Mouse (Mus musculus): ENCODE measurements around the gene Olfr1201. TPM values are rescaled to one million over a fixed set of nuclear protein-coding genes. Genes with fewer than 3 reads are reported as not detected.

The Olfr1201 gene
- polyA plus RNA-seq (2012; fragmentation: generic; extraction: Trizol) = not detected

DNA sequence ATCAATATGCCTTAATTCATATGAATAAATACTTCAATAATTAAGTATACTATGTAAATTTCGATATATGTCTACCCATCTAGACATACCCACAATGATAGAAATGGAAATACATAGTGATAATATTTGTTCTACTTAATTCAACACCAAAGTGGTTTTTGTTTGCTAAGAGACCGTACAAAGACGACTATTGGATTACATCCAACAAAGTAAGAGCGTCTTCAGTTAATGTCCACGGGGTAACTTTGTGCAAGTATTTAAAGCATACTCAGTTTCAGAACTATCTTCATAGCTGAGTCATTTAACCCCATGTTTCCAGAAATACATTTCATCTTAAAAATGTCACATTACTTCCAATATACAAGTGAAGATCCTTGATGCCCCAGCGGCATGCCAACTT lies at the start of gene Olfr1201:
Gene Olfr1201, plus strand, starts transcription at position 301 of the 400 bp plus-strand sequence.
- Histone ChIP-seq H3K27me3 (ENCODE audit: control insufficient read depth, insufficient read depth, insufficient read length) (no peaks in the 10 kb centered on the region), H3K79me2 (ENCODE audit: control insufficient read depth, insufficient read depth) (no peaks in the 10 kb centered on the region), H3K4me2 (ENCODE audit: low read depth) (no peak within 1 kb of the TSS), H3ac (ENCODE audit: control insufficient read depth, insufficient read length) (no peak within 1 kb of the TSS), H3K4me3 (no peak within 1 kb of the TSS), H3K36me3 (ENCODE audit: control insufficient read depth, insufficient read depth) (no peaks in the 10 kb centered on the region)
- TF ChIP-seq REST (IDR thresholded peaks at IDR 0.05; ENCODE audit: insufficient read depth, insufficient read length) (no peak), POLR2A (IDR thresholded peaks at IDR 0.05; ENCODE audit: insufficient read length, low read depth) (no peak), E2F4 (IDR thresholded peaks at IDR 0.05; ENCODE audit: insufficient read depth) (no peak), TCF3 (IDR thresholded peaks at IDR 0.05; ENCODE audit: insufficient read length, low read depth) (no peak), USF1 (IDR thresholded peaks at IDR 0.05; ENCODE audit: low read depth) (no peak), MYOD1 (IDR thresholded peaks at IDR 0.05; ENCODE audit: control insufficient read depth in 1 of 3, insufficient read length in 2 of 3, low read depth in 2 of 3) (no peak), MYOG (IDR thresholded peaks at IDR 0.05; ENCODE audit: control insufficient read depth in 1 of 3, insufficient read depth in 1 of 3, insufficient read length in 2 of 3, low read depth in 2 of 3) (no peak), CEBPB (IDR thresholded peaks at IDR 0.05; ENCODE audit: insufficient read depth, poor library complexity, severe bottlenecking) (no peak), TCF12 (IDR thresholded peaks at IDR 0.05; ENCODE audit: insufficient read depth, poor library complexity, severe bottlenecking) (no peak), SRF (IDR thresholded peaks at IDR 0.05; ENCODE audit: control insufficient read depth, insufficient read length, low read depth) (no peak), POLR2AphosphoS2 (IDR thresholded peaks at IDR 0.05; ENCODE audit: insufficient read length, low read depth) (no peak), MAX (IDR thresholded peaks at IDR 0.05; ENCODE audit: low read depth) (no peak)

DNA sequence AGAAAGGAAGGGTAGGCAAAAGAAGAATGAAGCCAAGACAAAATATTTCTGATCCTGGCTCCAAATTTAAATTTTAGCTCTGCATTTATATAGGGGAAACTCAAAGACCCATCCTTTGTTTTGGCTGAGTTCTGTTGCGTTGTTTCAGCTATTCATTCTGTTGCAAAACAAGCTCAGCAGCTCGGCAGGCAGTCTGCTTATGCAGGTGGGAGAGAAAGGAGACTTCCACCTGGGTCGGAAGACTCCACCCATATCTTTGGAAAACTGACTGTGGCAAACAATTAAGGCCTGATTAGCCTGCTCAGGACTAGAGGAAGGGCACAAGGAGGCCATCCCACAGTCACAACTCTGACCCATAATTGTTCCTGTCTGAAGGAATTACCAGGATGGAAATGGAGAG lies 49.5 kb upstream of the Olfr1201 start:
- no peak overlapping the region for H3ac ChIP-seq (ENCODE audit: control insufficient read depth, insufficient read length)
- no peak overlapping the region for H3K4me3 ChIP-seq
- H3K4me2 ChIP-seq (ENCODE audit: low read depth) = no peak overlapping the region
- no peaks in the 10 kb centered on the region for H3K79me2 ChIP-seq (ENCODE audit: control insufficient read depth, insufficient read depth)
- TF ChIP-seq POLR2AphosphoS2 (IDR thresholded peaks at IDR 0.05; ENCODE audit: insufficient read length, low read depth) = no peak
- no peak for TF ChIP-seq MAX (IDR thresholded peaks at IDR 0.05; ENCODE audit: low read depth)
- no peak for TF ChIP-seq REST (IDR thresholded peaks at IDR 0.05; ENCODE audit: insufficient read depth, insufficient read length)
- no peak for TF ChIP-seq TCF12 (IDR thresholded peaks at IDR 0.05; ENCODE audit: insufficient read depth, poor library complexity, severe bottlenecking)
- no peak for TF ChIP-seq TCF3 (IDR thresholded peaks at IDR 0.05; ENCODE audit: insufficient read length, low read depth)
- TF ChIP-seq USF1 (IDR thresholded peaks at IDR 0.05; ENCODE audit: low read depth) = no peak
- TF ChIP-seq CEBPB (IDR thresholded peaks at IDR 0.05; ENCODE audit: insufficient read depth, poor library complexity, severe bottlenecking) = no peak
- H3K27me3 ChIP-seq (ENCODE audit: control insufficient read depth, insufficient read depth, insufficient read length) = no peaks in the 10 kb centered on the region
- H3K36me3 ChIP-seq (ENCODE audit: control insufficient read depth, insufficient read depth) = no peaks in the 10 kb centered on the region

DNA sequence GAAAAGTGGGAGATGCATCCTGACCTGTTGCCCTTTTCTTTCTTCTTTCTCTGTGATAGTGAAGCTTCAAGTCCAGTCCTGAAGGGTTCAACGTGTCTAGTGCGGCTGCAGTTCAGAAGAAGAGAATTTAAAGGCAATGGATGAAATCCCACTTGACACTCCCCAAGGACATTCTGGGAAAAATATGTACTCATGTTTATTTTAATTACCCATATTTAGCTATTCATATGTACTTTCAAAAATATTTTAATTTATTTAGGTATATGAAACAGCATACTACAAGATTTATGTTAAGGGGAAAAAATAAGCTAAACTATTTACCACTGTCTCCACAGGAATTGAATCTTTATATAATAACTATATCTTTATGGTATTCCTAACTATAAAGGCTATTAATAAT lies 41.6 kb upstream of the Olfr1201 start, which contains the start of gene Olfr1198:
Gene Olfr1198, minus strand, starts transcription at position 101 of the 400 bp plus-strand sequence.
- TF ChIP-seq POLR2A (IDR thresholded peaks at IDR 0.05; ENCODE audit: insufficient read length, low read depth) (no peak), POLR2AphosphoS2 (IDR thresholded peaks at IDR 0.05; ENCODE audit: insufficient read length, low read depth) (no peak), CEBPB (IDR thresholded peaks at IDR 0.05; ENCODE audit: insufficient read depth, poor library complexity, severe bottlenecking) (no peak), REST (IDR thresholded peaks at IDR 0.05; ENCODE audit: insufficient read depth, insufficient read length) (no peak), MYOG (IDR thresholded peaks at IDR 0.05; ENCODE audit: control insufficient read depth in 1 of 3, insufficient read depth in 1 of 3, insufficient read length in 2 of 3, low read depth in 2 of 3) (no peak), TCF3 (IDR thresholded peaks at IDR 0.05; ENCODE audit: insufficient read length, low read depth) (no peak), MYOD1 (IDR thresholded peaks at IDR 0.05; ENCODE audit: control insufficient read depth in 1 of 3, insufficient read length in 2 of 3, low read depth in 2 of 3) (no peak), E2F4 (IDR thresholded peaks at IDR 0.05; ENCODE audit: insufficient read depth) (no peak)
- no peak within 1 kb of the TSS for H3K4me3 ChIP-seq
- H3K79me2 ChIP-seq (ENCODE audit: control insufficient read depth, insufficient read depth) = no peaks in the 10 kb centered on the region
- no peaks in the 10 kb centered on the region for H3K27me3 ChIP-seq (ENCODE audit: control insufficient read depth, insufficient read depth, insufficient read length)
- no peak within 1 kb of the TSS for H3K4me2 ChIP-seq (ENCODE audit: low read depth)
- H3ac ChIP-seq (ENCODE audit: control insufficient read depth, insufficient read length) = no peak within 1 kb of the TSS
- H3K36me3 ChIP-seq (ENCODE audit: control insufficient read depth, insufficient read depth) = no peaks in the 10 kb centered on the region

DNA sequence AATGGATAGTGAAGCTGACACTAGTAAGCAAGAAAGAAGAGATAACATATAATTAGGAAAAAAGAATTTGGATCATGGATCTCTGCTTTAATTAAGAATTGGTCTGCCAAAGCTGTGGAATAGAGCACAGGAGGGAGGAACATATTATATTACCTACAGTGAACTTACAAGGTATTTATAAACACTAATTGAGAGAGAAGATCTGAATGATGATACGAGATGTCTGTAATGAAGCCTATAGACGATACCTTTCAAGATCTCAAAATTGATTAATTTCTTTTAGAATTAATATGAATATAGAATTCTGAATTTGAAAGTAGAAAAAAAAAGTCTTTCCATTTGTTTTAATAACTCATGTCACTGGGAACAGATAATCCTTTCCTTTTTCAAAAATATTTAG lies 32.5 kb upstream of the Olfr1201 start, which contains the start of gene Olfr1199:
Gene Olfr1199, minus strand, starts transcription at position 101 of the 400 bp plus-strand sequence.
- TF ChIP-seq MYOG (IDR thresholded peaks at IDR 0.05; ENCODE audit: control insufficient read depth in 1 of 3, insufficient read depth in 1 of 3, insufficient read length in 2 of 3, low read depth in 2 of 3) = no peak
- no peak for TF ChIP-seq POLR2AphosphoS2 (IDR thresholded peaks at IDR 0.05; ENCODE audit: insufficient read length, low read depth)
- TF ChIP-seq USF1 (IDR thresholded peaks at IDR 0.05; ENCODE audit: low read depth) = no peak
- TF ChIP-seq MAX (IDR thresholded peaks at IDR 0.05; ENCODE audit: low read depth) = no peak
- TF ChIP-seq CEBPB (IDR thresholded peaks at IDR 0.05; ENCODE audit: insufficient read depth, poor library complexity, severe bottlenecking) = no peak
- TF ChIP-seq MYOD1 (IDR thresholded peaks at IDR 0.05; ENCODE audit: control insufficient read depth in 1 of 3, insufficient read length in 2 of 3, low read depth in 2 of 3) = no peak
- no peak for TF ChIP-seq REST (IDR thresholded peaks at IDR 0.05; ENCODE audit: insufficient read depth, insufficient read length)
- TF ChIP-seq E2F4 (IDR thresholded peaks at IDR 0.05; ENCODE audit: insufficient read depth) = no peak
- no peak for TF ChIP-seq TCF12 (IDR thresholded peaks at IDR 0.05; ENCODE audit: insufficient read depth, poor library complexity, severe bottlenecking)
- no peak for TF ChIP-seq POLR2A (IDR thresholded peaks at IDR 0.05; ENCODE audit: insufficient read length, low read depth)
- TF ChIP-seq SRF (IDR thresholded peaks at IDR 0.05; ENCODE audit: control insufficient read depth, insufficient read length, low read depth) = no peak
- TF ChIP-seq TCF3 (IDR thresholded peaks at IDR 0.05; ENCODE audit: insufficient read length, low read depth) = no peak
- Histone ChIP-seq H3K27me3 (ENCODE audit: control insufficient read depth, insufficient read depth, insufficient read length) (no peaks in the 10 kb centered on the region), H3K4me2 (ENCODE audit: low read depth) (no peak within 1 kb of the TSS)

DNA sequence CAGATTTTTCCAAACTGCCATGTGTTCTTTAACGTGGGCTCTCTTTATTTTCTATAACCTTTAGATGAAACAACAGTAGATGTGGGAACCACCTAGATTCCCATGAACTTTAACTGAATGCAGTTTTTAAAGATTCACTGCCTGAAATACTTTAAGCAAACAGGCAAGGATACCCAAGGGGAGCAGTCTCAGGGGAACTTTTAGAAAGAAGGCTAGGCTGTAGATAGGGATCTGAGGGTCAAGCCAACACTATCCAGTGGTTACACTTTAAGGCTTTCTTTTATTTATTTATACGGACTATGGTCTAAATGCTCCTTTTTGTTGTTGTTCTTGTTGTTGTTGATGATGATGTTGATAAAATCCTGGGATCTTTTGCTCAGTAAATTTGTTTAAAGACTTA lies 22.4 kb upstream of the Olfr1201 start, which contains the start of gene Olfr1200:
Gene Olfr1200, minus strand, starts transcription at position 101 of the 400 bp plus-strand sequence.
- H3K79me2 ChIP-seq (ENCODE audit: control insufficient read depth, insufficient read depth) = no peaks in the 10 kb centered on the region
- H3ac ChIP-seq (ENCODE audit: control insufficient read depth, insufficient read length) = no peak within 1 kb of the TSS
- H3K4me3 ChIP-seq = no peak within 1 kb of the TSS
- no peak within 1 kb of the TSS for H3K4me2 ChIP-seq (ENCODE audit: low read depth)
- TF ChIP-seq TCF12 (IDR thresholded peaks at IDR 0.05; ENCODE audit: insufficient read depth, poor library complexity, severe bottlenecking) (no peak), CEBPB (IDR thresholded peaks at IDR 0.05; ENCODE audit: insufficient read depth, poor library complexity, severe bottlenecking) (no peak), MYOD1 (IDR thresholded peaks at IDR 0.05; ENCODE audit: control insufficient read depth in 1 of 3, insufficient read length in 2 of 3, low read depth in 2 of 3) (no peak), TCF3 (IDR thresholded peaks at IDR 0.05; ENCODE audit: insufficient read length, low read depth) (no peak), REST (IDR thresholded peaks at IDR 0.05; ENCODE audit: insufficient read depth, insufficient read length) (no peak), MAX (IDR thresholded peaks at IDR 0.05; ENCODE audit: low read depth) (no peak), POLR2AphosphoS2 (IDR thresholded peaks at IDR 0.05; ENCODE audit: insufficient read length, low read depth) (no peak), MYOG (IDR thresholded peaks at IDR 0.05; ENCODE audit: control insufficient read depth in 1 of 3, insufficient read depth in 1 of 3, insufficient read length in 2 of 3, low read depth in 2 of 3) (no peak), POLR2A (IDR thresholded peaks at IDR 0.05; ENCODE audit: insufficient read length, low read depth) (no peak), USF1 (IDR thresholded peaks at IDR 0.05; ENCODE audit: low read depth) (no peak), SRF (IDR thresholded peaks at IDR 0.05; ENCODE audit: control insufficient read depth, insufficient read length, low read depth) (no peak), E2F4 (IDR thresholded peaks at IDR 0.05; ENCODE audit: insufficient read depth) (no peak)
- H3K36me3 ChIP-seq (ENCODE audit: control insufficient read depth, insufficient read depth) = no peaks in the 10 kb centered on the region
- H3K27me3 ChIP-seq (ENCODE audit: control insufficient read depth, insufficient read depth, insufficient read length) = no peaks in the 10 kb centered on the region

More for the DNA sequence above, 32.5 kb upstream of the Olfr1201 start, which contains the start of gene Olfr1199:
- H3K36me3 ChIP-seq (ENCODE audit: control insufficient read depth, insufficient read depth) = no peaks in the 10 kb centered on the region
- H3K4me3 ChIP-seq = no peak within 1 kb of the TSS
- no peak within 1 kb of the TSS for H3ac ChIP-seq (ENCODE audit: control insufficient read depth, insufficient read length)
- no peaks in the 10 kb centered on the region for H3K79me2 ChIP-seq (ENCODE audit: control insufficient read depth, insufficient read depth)

Data from myocyte (in vitro differentiated cells).